Comparison of ENCODE assay signal across 10 mouse cellular contexts in the genomic region with DNA sequence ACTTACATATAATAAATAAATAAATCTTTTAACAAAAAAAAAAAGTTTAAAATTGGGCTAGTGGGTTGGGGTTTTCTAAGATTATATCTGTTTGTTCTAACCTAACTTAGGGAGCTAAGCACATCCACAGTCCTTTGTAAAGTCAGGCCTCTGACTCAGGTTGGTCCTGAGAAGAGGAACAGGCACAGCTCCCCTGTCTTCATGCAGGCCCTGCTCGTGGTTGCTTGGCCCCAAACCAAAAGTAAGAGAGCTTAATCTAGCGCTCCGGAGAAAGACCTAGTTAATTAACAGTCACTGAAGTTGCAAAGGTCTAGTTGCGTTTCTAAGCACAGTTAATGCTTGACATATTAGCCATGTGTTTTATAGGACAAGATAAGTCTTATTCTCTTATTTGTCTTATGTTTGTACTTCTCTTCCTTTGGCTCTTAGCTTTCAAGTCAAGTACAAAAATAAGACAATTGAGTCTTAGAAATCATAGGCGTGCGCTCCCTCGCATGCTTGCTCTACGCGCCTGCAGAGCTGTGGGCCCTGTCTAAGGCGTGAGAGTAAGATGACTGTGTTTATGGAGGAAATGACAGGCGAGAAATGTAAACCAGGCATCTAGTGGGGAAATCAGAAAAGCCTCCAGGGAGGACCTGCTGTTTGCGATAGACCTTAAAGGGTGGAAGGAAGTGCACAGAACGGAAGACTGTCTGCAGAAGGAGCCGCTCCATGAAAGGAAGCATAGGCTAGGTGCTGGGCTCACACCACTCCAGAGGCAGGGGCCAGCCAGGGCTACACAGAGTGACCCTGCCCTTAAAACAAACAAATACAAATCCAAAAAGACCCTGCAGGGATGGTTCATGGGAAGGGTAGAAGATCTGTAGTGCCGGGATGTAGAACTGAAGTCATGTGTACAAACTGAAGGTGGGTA.
DNase-seq lines count a peak whose midpoint lies in the region; ATAC-seq and TF ChIP-seq lines count a peak whose summit lies in the region.
"Had no signal": no experiment of that assay in that cellular context is flagged by ENCODE, and none has a peak within 500 bp of the region (broad histone marks: within the 10 kb centered on the region; RNA-seq: fewer than 3 reads in every experiment).

No protein-coding gene starts in this region.

- ATAC-seq in liver, embryonic 12.5 days = no peak
- peak; percentile 27; the same call in 1 of the 2 replicates for ATAC-seq in granulocyte monocyte progenitor cell, adult 5-6 weeks (replicated peaks; ENCODE audit: poor library complexity, severe bottlenecking)
- peak; percentile 26; the same call in 1 of the 2 replicates for ATAC-seq in megakaryocyte progenitor cell, adult 5-6 weeks (replicated peaks; ENCODE audit: poor library complexity)

- H3K4me1 ChIP-seq in liver, adult 2 months (ENCODE audit: control insufficient read depth, insufficient read depth, low read length) = peaks cover 5% of the 10 kb centered on the region; the same call in 1 of the 2 replicates
- peaks cover 13% of the 10 kb centered on the region; the same call in 1 of the 2 replicates for H3K4me1 ChIP-seq in liver, embryonic 12.5 days
- H3K4me1 ChIP-seq: limb, embryonic 10.5 days had no signal

- intact Hi-C loops in left cerebral cortex, adult 2 months (cut with DNase I) = loop anchor here (10.0 kb wide), 1 partner anchor 154 kb away; the partner anchor contains the start of gene Pdss2

- H3K79me2 ChIP-seq in liver, adult 2 months (ENCODE audit: control insufficient read depth, insufficient read depth, low read length) = no peaks in the 10 kb centered on the region

- H3K27ac ChIP-seq in liver, adult 2 months (replicated peaks; ENCODE audit: insufficient read depth, low read depth, low read length) = no peak overlapping the region
- H3K27ac ChIP-seq in liver, embryonic 12.5 days = no peak overlapping the region
- no peak overlapping the region for H3K27ac ChIP-seq in left cerebral cortex, adult 2 months
- H3K27ac ChIP-seq: hindbrain, postnatal 0 days; limb, embryonic 10.5 days had no signal

- no peaks in the 10 kb centered on the region for H3K27me3 ChIP-seq in liver, adult 2 months (ENCODE audit: control insufficient read depth, insufficient read depth, low read length)
- no peaks in the 10 kb centered on the region for H3K27me3 ChIP-seq in liver, embryonic 12.5 days (replicated peaks)

- H3K36me3 ChIP-seq in liver, adult 2 months (ENCODE audit: control insufficient read depth, insufficient read depth, low read length) = no peaks in the 10 kb centered on the region
- H3K36me3 ChIP-seq in liver, embryonic 12.5 days = no peaks in the 10 kb centered on the region
- H3K36me3 ChIP-seq: limb, embryonic 10.5 days had no signal

- H3K4me2 ChIP-seq in liver, embryonic 12.5 days = no peak overlapping the region

- TF ChIP-seq POLR2A in liver, adult 2 months (IDR thresholded peaks at IDR 0.05; ENCODE audit: extremely low read depth, insufficient read depth, low read length) = no peak

- 58% methylated on average over 15 of the region's 15 CpGs for WGBS in liver, adult 2 months
- WGBS in liver, embryonic 12.5 days (ENCODE audit: insufficient replicate concordance) = 68% methylated on average over 15 of the region's 15 CpGs

- H3K9me3 ChIP-seq in liver, embryonic 12.5 days (replicated peaks) = no peaks in the 10 kb centered on the region
- H3K9me3 ChIP-seq: limb, embryonic 10.5 days had no signal

- no peak overlapping the region for H3K4me3 ChIP-seq in liver, adult 2 months (ENCODE audit: insufficient read depth, low read depth, low read length)
- H3K4me3 ChIP-seq in liver, embryonic 12.5 days = no peak overlapping the region
- no peak overlapping the region for H3K4me3 ChIP-seq in left cerebral cortex, adult 2 months
- H3K4me3 ChIP-seq: limb, embryonic 10.5 days had no signal

- H3K9ac ChIP-seq in liver, adult 2 months (ENCODE audit: low read depth, low read length) = no peak overlapping the region
- H3K9ac ChIP-seq in liver, embryonic 12.5 days = no peak overlapping the region

- no peak for TF ChIP-seq CTCF in liver, adult 2 months (IDR thresholded peaks at IDR 0.05; ENCODE audit: low read depth, low read length)
- no peak for TF ChIP-seq CTCF in left cerebral cortex, adult 2 months (IDR thresholded peaks at IDR 0.05)

- peak; percentile 88 for DNase-seq in liver, adult 2 months (ENCODE audit: extremely low read depth, low read depth, low spot score)
- peak; percentile 70 to 83 for DNase-seq in kidney, adult 8-10 months
- DNase-seq in gastrocnemius, adult 8-10 months (ENCODE audit: low spot score in 2 of 2) = no peak
- no peak for DNase-seq in left cerebral cortex, adult 2 months (ENCODE audit: extremely low spot score in 1 of 2, low spot score in 2 of 2)
- DNase-seq: adrenal gland, adult 8-10 months had no signal

Comparison
In these comparisons a context has a peak if more than half of its experiments do, and no peak if none do; other contexts are left out.
1. DNase-seq: peak in liver, adult 2 months (single experiment) and kidney, adult 8-10 months (2 of 2); none in gastrocnemius, adult 8-10 months (0 of 2) and left cerebral cortex, adult 2 months (0 of 2).